Mouse (Mus musculus): ENCODE measurements around the gene Zfp872. TPM values are rescaled to one million over a fixed set of nuclear protein-coding genes. Genes with fewer than 3 reads are reported as not detected.
"Not testable (repeated sequence)": the region's sequence is repeated elsewhere in the genome, so short reads cannot be mapped to it uniquely, and the experiment has no call there.

Zfp872 gene
- polyA plus RNA-seq, 1 experiment = 0.04 TPM

- H3K4me1 ChIP-seq (replicated peaks; ENCODE audit: control insufficient read depth, insufficient read depth, low read length) = no peaks in the 10 kb centered on the region
- H3K27ac ChIP-seq (ENCODE audit: control insufficient read depth, insufficient read depth, low read length) = no peak overlapping the region
- no peak for TF ChIP-seq POLR2A (IDR thresholded peaks at IDR 0.05; ENCODE audit: control insufficient read depth, extremely low read depth, insufficient read depth, low read length, poor library complexity)
- no peak for TF ChIP-seq CTCF (IDR thresholded peaks at IDR 0.05; ENCODE audit: borderline replicate concordance, control insufficient read depth, extremely low read depth, insufficient read depth, low read length, poor library complexity)
- H3K36me3 ChIP-seq (ENCODE audit: control insufficient read depth, insufficient read depth, low read length) = no peaks in the 10 kb centered on the region
- no peak overlapping the region for H3K4me3 ChIP-seq (ENCODE audit: control insufficient read depth, insufficient read depth, low read length)
- WGBS = 88% methylated on average over 20 of the region's 20 CpGs
- no peaks in the 10 kb centered on the region for H3K27me3 ChIP-seq (ENCODE audit: control insufficient read depth, insufficient read depth, low read length)
- no peak for DNase-seq
Measured at GRCm38 (mm10) chr9:22149426-22150248, 38.3 kb upstream of the Zfp872 start.

- not testable (repeated sequence) for H3K27ac ChIP-seq (ENCODE audit: control insufficient read depth, insufficient read depth, low read length); H3K4me3 ChIP-seq (ENCODE audit: control insufficient read depth, insufficient read depth, low read length); H3K27me3 ChIP-seq (ENCODE audit: control insufficient read depth, insufficient read depth, low read length); H3K36me3 ChIP-seq (ENCODE audit: control insufficient read depth, insufficient read depth, low read length); DNase-seq; H3K4me1 ChIP-seq (replicated peaks; ENCODE audit: control insufficient read depth, insufficient read depth, low read length)
- WGBS = 93% methylated on average over 7 of the region's 7 CpGs
Measured at GRCm38 (mm10) chr9:22150249-22150693, 37.6 kb upstream of the Zfp872 start.

- Histone ChIP-seq H3K27me3 (ENCODE audit: control insufficient read depth, insufficient read depth, low read length) (no peaks in the 10 kb centered on the region), H3K27ac (ENCODE audit: control insufficient read depth, insufficient read depth, low read length) (no peak overlapping the region), H3K4me3 (ENCODE audit: control insufficient read depth, insufficient read depth, low read length) (no peak overlapping the region), H3K4me1 (replicated peaks; ENCODE audit: control insufficient read depth, insufficient read depth, low read length) (peaks cover 4% of the 10 kb centered on the region), H3K36me3 (ENCODE audit: control insufficient read depth, insufficient read depth, low read length) (no peaks in the 10 kb centered on the region)
- TF ChIP-seq CTCF (IDR thresholded peaks at IDR 0.05; ENCODE audit: borderline replicate concordance, control insufficient read depth, extremely low read depth, insufficient read depth, low read length, poor library complexity) (no peak), POLR2A (IDR thresholded peaks at IDR 0.05; ENCODE audit: control insufficient read depth, extremely low read depth, insufficient read depth, low read length, poor library complexity) (no peak)
- DNase-seq = no peak
- 86% methylated on average over 2 of the region's 2 CpGs for WGBS
Measured at GRCm38 (mm10) chr9:22150946-22151345, 36.9 kb upstream of the Zfp872 start.

GRCm38 (mm10) chr9:22153810-22154209, 34.1 kb upstream of the Zfp872 start:
- WGBS = 96% methylated on average over 3 of the region's 3 CpGs

GRCm38 (mm10) chr9:22155614-22156013, 32.3 kb upstream of the Zfp872 start:
- TF ChIP-seq CTCF (IDR thresholded peaks at IDR 0.05; ENCODE audit: borderline replicate concordance, control insufficient read depth, extremely low read depth, insufficient read depth, low read length, poor library complexity) = no peak
- no peak for TF ChIP-seq POLR2A (IDR thresholded peaks at IDR 0.05; ENCODE audit: control insufficient read depth, extremely low read depth, insufficient read depth, low read length, poor library complexity)

More at GRCm38 (mm10) chr9:22153810-22154209, 34.1 kb upstream of the Zfp872 start:
- H3K36me3 ChIP-seq (ENCODE audit: control insufficient read depth, insufficient read depth, low read length) = no peaks in the 10 kb centered on the region
- DNase-seq = no peak
- H3K4me1 ChIP-seq (replicated peaks; ENCODE audit: control insufficient read depth, insufficient read depth, low read length) = peaks cover 13% of the 10 kb centered on the region
- no peak overlapping the region for H3K27ac ChIP-seq (ENCODE audit: control insufficient read depth, insufficient read depth, low read length)
- H3K4me3 ChIP-seq (ENCODE audit: control insufficient read depth, insufficient read depth, low read length) = no peak overlapping the region
- TF ChIP-seq POLR2A (IDR thresholded peaks at IDR 0.05; ENCODE audit: control insufficient read depth, extremely low read depth, insufficient read depth, low read length, poor library complexity) (no peak), CTCF (IDR thresholded peaks at IDR 0.05; ENCODE audit: borderline replicate concordance, control insufficient read depth, extremely low read depth, insufficient read depth, low read length, poor library complexity) (no peak)
- no peaks in the 10 kb centered on the region for H3K27me3 ChIP-seq (ENCODE audit: control insufficient read depth, insufficient read depth, low read length)

GRCm38 (mm10) chr9:22156497-22157245, 31.2 kb upstream of the Zfp872 start, which contains the start of gene Pigyl:
Gene Pigyl, plus strand, starts transcription at chr9:22156846.
- no peak within 1 kb of the TSS for H3K27ac ChIP-seq (ENCODE audit: control insufficient read depth, insufficient read depth, low read length)

More at GRCm38 (mm10) chr9:22155614-22156013, 32.3 kb upstream of the Zfp872 start:
- no peak overlapping the region for H3K27ac ChIP-seq (ENCODE audit: control insufficient read depth, insufficient read depth, low read length)
- peaks cover 13% of the 10 kb centered on the region for H3K4me1 ChIP-seq (replicated peaks; ENCODE audit: control insufficient read depth, insufficient read depth, low read length)
- H3K36me3 ChIP-seq (ENCODE audit: control insufficient read depth, insufficient read depth, low read length) = no peaks in the 10 kb centered on the region
- DNase-seq = peak; percentile 81
- no peaks in the 10 kb centered on the region for H3K27me3 ChIP-seq (ENCODE audit: control insufficient read depth, insufficient read depth, low read length)
- WGBS = 12% methylated on average over 10 of the region's 10 CpGs
- H3K4me3 ChIP-seq (ENCODE audit: control insufficient read depth, insufficient read depth, low read length) = no peak overlapping the region; the same call in 1 of the 2 replicates

More at GRCm38 (mm10) chr9:22156497-22157245, 31.2 kb upstream of the Zfp872 start, which contains the start of gene Pigyl:
- TF ChIP-seq POLR2A (IDR thresholded peaks at IDR 0.05; ENCODE audit: control insufficient read depth, extremely low read depth, insufficient read depth, low read length, poor library complexity) (peak; percentile 89), CTCF (IDR thresholded peaks at IDR 0.05; ENCODE audit: borderline replicate concordance, control insufficient read depth, extremely low read depth, insufficient read depth, low read length, poor library complexity) (peak; percentile 62; the same call in 1 of the 2 replicates)
- Histone ChIP-seq H3K27me3 (ENCODE audit: control insufficient read depth, insufficient read depth, low read length) (no peaks in the 10 kb centered on the region), H3K4me3 (ENCODE audit: control insufficient read depth, insufficient read depth, low read length) (peak within 1 kb of the TSS; percentile 59), H3K36me3 (ENCODE audit: control insufficient read depth, insufficient read depth, low read length) (no peaks in the 10 kb centered on the region), H3K4me1 (replicated peaks; ENCODE audit: control insufficient read depth, insufficient read depth, low read length) (peaks cover 13% of the 10 kb centered on the region)
- WGBS = under 1% methylated on average over 65 of the region's 65 CpGs
- peak; percentile 100 for DNase-seq

Measured in thymus, adult 2 months (tissue).